Mouse (Mus musculus) heart, embryonic 14.5 days (tissue): ENCODE results near the gene Cabp1. TPM values are rescaled to one million over a fixed set of nuclear protein-coding genes. Genes with fewer than 3 reads are reported as not detected.

ENCODE experiments used
- ATAC-seq: fragments of 200-750 bp; cut with Nextera tagmentation; 2 replicates; pipeline ENCODE4 v1.8.0; 2017; ENCODE audit warnings: low read depth, moderate TSS enrichment; ENCODE audit not compliant: insufficient number of reproducible peaks, insufficient read depth, low FRiP score
- H3K27ac ChIP-seq, 2 experiments: fragments of 200-500 bp in 1 of 2; fragments of 300-500 bp in 1 of 2; sonication (generic) in 1 of 2; replicated peaks in 1 of 2; 2 replicates each; pipeline ENCODE4 v1.5.1; 2012 to 2014; ENCODE audit warnings: low read depth in 2 of 2, low read length in 2 of 2, control low read depth in 1 of 2, mild to moderate bottlenecking in 1 of 2, mixed read lengths in 1 of 2; ENCODE audit not compliant: control insufficient read depth in 1 of 2, insufficient read depth in 1 of 2
- H3K27me3 ChIP-seq: fragments of 300-500 bp; sonication (generic); 2 replicates; pipeline ENCODE4 v1.6.1; 2014; ENCODE audit warnings: mild to moderate bottlenecking, low read length, control low read depth; ENCODE audit not compliant: control insufficient read depth, insufficient read depth
- H3K36me3 ChIP-seq: fragments of 300-500 bp; sonication (generic); 2 replicates; pipeline ENCODE4 v1.6.1; 2014; ENCODE audit warnings: mild to moderate bottlenecking, control low read depth, low read length, mixed read lengths; ENCODE audit not compliant: control insufficient read depth, insufficient read depth
- H3K4me1 ChIP-seq, 2 experiments: fragments of 200-500 bp in 1 of 2; fragments of 300-500 bp in 1 of 2; sonication (generic) in 1 of 2; 2 replicates each; pipeline ENCODE4 v1.6.1; 2012 to 2014; ENCODE audit warnings: low read length in 2 of 2, control low read depth in 1 of 2, mixed read lengths in 1 of 2; ENCODE audit not compliant: control insufficient read depth in 2 of 2, insufficient read depth in 2 of 2
- H3K4me2 ChIP-seq: fragments of 300-500 bp; sonication (generic); 2 replicates; pipeline ENCODE4 v1.6.1; 2014; ENCODE audit warnings: mild to moderate bottlenecking, low read length
- H3K4me3 ChIP-seq, 2 experiments: fragments of 200-500 bp in 1 of 2; fragments of 300-500 bp in 1 of 2; sonication (generic) in 1 of 2; 2 replicates each; pipeline ENCODE4 v1.5.1; 2012 to 2014; ENCODE audit warnings: low read length in 2 of 2, mild to moderate bottlenecking in 2 of 2, control low read depth in 1 of 2, low read depth in 1 of 2, moderate library complexity in 1 of 2; ENCODE audit not compliant: control insufficient read depth in 1 of 2, insufficient read depth in 1 of 2
- H3K9ac ChIP-seq: fragments of 300-500 bp; sonication (generic); 2 replicates; pipeline ENCODE4 v1.6.1; 2014; ENCODE audit warnings: mild to moderate bottlenecking, low read length
- H3K9me3 ChIP-seq: fragments of 300-500 bp; sonication (generic); 2 replicates; pipeline ENCODE4 v1.6.1; 2016; ENCODE audit warnings: low read length, control low read depth; ENCODE audit not compliant: control insufficient read depth
- WGBS: fragments of 180-500 bp; shearing (Covaris S2); extraction: QIAGEN DNeasy Blood & Tissue Kit; methylation state at CpG from one replicate; pipeline ENCODE4 v1.1.7; 2014; 5-methylcytosine and 5-hydroxymethylcytosine counted together
- polyA plus RNA-seq: library from polyadenylated mRNA; unstranded; fragments of >200 nt; fragmentation: Nextera tagmentation; extraction: Ambion mirVana; gene quantifications from 2 replicates; pipeline ENCODE4 v1.2.1, GENCODE M21; 2014

Cabp1 gene
- 0.77 and 0.98 TPM in 2 replicates for polyA plus RNA-seq

- peak within 1 kb of the TSS; percentile 52 for H3K9ac ChIP-seq
- under 1% methylated on average over 81 of the region's 116 CpGs for WGBS
- peaks cover 4 to 22% of the 10 kb centered on the region in 2 experiments for H3K4me1 ChIP-seq
- H3K4me3 ChIP-seq, result peak within 1 kb of the TSS; percentile 40 to 60
- H3K36me3 ChIP-seq, result no peaks in the 10 kb centered on the region
- no peaks in the 10 kb centered on the region for H3K9me3 ChIP-seq
- 0 out of 2 replicates have a peak, but pooled peaks have one; percentile 15 for ATAC-seq
- H3K4me2 ChIP-seq, result peak within 1 kb of the TSS; percentile 99
- H3K27me3 ChIP-seq, result peaks cover 70% of the 10 kb centered on the region
- H3K27ac ChIP-seq, result no peak within 1 kb of the TSS
Measured at GRCm38 (mm10) chr5:115193669-115194625, at the start of gene Cabp1. Gene Cabp1, minus strand, starts transcription at chr5:115194381.

DNA sequence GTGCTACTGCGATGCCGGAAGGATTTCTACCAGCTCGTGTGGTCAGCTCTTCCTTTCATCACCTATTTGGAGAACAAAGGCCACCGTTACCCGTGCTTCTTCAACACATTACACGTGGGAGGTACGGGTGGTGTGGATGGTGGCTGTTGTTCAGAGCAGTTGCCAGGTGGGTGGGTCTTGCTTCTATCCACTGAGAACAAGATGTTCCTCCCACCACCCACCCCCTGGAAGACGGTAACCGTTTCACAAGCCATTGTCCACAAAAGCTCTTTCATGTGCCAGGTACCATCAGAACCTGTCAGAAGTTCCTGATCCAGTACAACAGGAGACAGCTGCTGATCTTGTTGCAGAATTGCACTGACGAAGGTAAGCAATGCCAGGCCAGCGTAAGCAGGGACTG lies 46.0 kb upstream of the Cabp1 start:
- Histone ChIP-seq H3K36me3 (peaks cover 60% of the 10 kb centered on the region), H3K4me2 (no peak overlapping the region), H3K4me1 (peaks cover 5 to 9% of the 10 kb centered on the region in 2 experiments), H3K9me3 (no peaks in the 10 kb centered on the region), H3K4me3 (no peak overlapping the region), H3K27me3 (no peaks in the 10 kb centered on the region), H3K9ac (no peak overlapping the region), H3K27ac (no peak overlapping the region)
- 74% methylated on average over 11 of the region's 11 CpGs for WGBS
- no peak for ATAC-seq

DNA sequence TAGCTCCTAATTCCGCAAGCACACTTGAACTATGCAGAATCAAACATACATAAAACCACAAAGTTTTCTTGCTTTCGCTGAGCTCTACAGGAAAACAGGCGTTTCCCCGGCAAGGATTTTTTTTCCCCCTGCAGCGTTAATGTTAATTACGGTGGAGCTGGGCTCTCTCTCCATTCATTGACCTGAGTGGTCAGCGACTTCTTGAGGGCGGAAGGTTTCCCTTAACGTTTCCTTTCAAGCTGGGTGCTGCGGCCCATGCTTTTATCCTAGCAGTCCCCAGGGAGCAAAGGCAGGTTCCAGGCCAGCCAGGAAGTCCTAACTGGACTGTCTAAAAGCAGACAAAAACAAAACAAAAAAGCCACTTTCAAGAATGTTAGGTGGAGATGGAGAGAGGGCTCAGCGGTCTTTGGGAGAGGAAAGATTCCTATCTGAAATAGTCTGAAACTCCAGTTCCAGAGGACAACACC lies 44.6 kb upstream of the Cabp1 start:
- WGBS, result 9% methylated on average over 11 of the region's 11 CpGs

GRCm38 (mm10) chr5:115237803-115238728 lies 43.9 kb upstream of the Cabp1 start:
- WGBS, result under 1% methylated on average over 88 of the region's 88 CpGs
- H3K36me3 ChIP-seq, result peaks cover 39% of the 10 kb centered on the region
- H3K4me1 ChIP-seq, result peaks cover 7 to 11% of the 10 kb centered on the region in 2 experiments
- H3K4me2 ChIP-seq, result peak overlapping the region; percentile 94
- ATAC-seq, result peak; percentile 84
- H3K27me3 ChIP-seq, result no peaks in the 10 kb centered on the region
- no peaks in the 10 kb centered on the region for H3K9me3 ChIP-seq
- peak overlapping the region; percentile 59 to 81; a peak in 3 of 4 replicates for H3K27ac ChIP-seq
- peak overlapping the region; percentile 72 to 79 for H3K4me3 ChIP-seq
- H3K9ac ChIP-seq, result peak overlapping the region; percentile 85

More for the DNA sequence above, 44.6 kb upstream of the Cabp1 start:
- Histone ChIP-seq H3K4me3 (peak overlapping the region; percentile 72 to 79; a peak in 3 of 4 replicates), H3K36me3 (peaks cover 46% of the 10 kb centered on the region), H3K4me1 (peaks cover 7 to 11% of the 10 kb centered on the region in 2 experiments), H3K4me2 (peak overlapping the region; percentile 94), H3K9me3 (no peaks in the 10 kb centered on the region), H3K27ac (no peak overlapping the region), H3K27me3 (no peaks in the 10 kb centered on the region), H3K9ac (peak overlapping the region; percentile 85)
- ATAC-seq, result no peak

DNA sequence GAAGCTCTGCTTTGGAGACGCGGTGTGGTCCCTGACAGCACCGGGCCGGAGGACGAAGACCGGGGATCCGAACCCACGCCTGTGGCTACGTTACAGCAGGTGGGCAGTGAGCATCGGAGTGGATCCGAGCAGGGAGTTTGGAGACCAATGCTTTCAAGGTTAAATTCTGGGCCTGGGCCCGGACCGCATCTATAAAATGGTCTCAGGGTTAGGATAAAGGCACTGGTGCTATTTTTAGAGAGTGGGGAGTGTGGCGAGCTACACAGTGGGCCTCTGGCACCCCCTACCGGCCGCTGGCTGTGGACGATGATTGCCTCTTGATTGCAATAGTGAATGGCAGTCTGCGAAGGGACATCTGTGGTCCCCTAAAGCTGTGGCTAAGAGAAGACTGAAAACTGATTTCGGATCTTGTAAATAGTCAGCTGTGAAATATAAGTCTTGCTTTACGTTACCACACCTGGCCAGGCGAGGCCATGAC lies 41.6 kb upstream of the Cabp1 start, which contains the start of gene Pop5:
Gene Pop5, plus strand, starts transcription at position 51 of the 478 bp plus-strand sequence.
- Histone ChIP-seq H3K4me2 (peak within 1 kb of the TSS; percentile 88), H3K9ac (peak within 1 kb of the TSS; percentile 81), H3K27me3 (no peaks in the 10 kb centered on the region), H3K4me3 (peak within 1 kb of the TSS; percentile 50 to 65), H3K27ac (no peak within 1 kb of the TSS; a peak in 1 of 4 replicates), H3K36me3 (peaks cover 16% of the 10 kb centered on the region), H3K9me3 (no peaks in the 10 kb centered on the region), H3K4me1 (peaks cover 14 to 20% of the 10 kb centered on the region in 2 experiments)
- ATAC-seq, result peak; percentile 33
- WGBS, result under 1% methylated on average over 21 of the region's 21 CpGs

DNA sequence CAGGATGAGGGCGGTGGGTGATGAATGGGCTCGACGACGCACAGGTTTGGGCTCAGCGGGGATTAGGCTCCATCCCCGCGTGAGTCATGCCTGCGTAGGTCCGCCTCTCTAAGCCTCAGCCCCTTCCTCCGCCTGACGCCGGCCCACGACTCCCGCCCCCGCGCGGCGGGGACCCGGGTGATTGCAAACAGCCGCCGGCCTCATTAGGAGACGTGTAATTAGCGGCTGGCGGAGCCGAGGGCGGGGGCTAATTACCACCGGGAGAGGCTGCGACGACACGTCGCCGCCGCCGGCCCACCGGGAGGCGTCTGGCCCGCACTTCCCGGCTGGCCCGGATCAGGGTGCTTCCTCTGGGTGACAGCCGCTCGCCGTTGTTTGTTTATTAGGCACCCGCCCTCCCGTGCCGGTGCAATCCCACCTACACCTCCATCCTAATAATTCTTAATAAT lies 41.2 kb upstream of the Cabp1 start:
- Histone ChIP-seq H3K9ac (peak overlapping the region; percentile 81), H3K4me3 (peak overlapping the region; percentile 50 to 65), H3K27me3 (no peaks in the 10 kb centered on the region), H3K4me2 (peak overlapping the region; percentile 88), H3K36me3 (peaks cover 11% of the 10 kb centered on the region), H3K27ac (no peak overlapping the region; a peak in 1 of 4 replicates), H3K4me1 (peaks cover 15 to 20% of the 10 kb centered on the region in 2 experiments), H3K9me3 (no peaks in the 10 kb centered on the region)
- WGBS, result under 1% methylated on average over 31 of the region's 45 CpGs
- peak; percentile 36; the same call in 1 of the 2 replicates for ATAC-seq
